Mouse (Mus musculus): ENCODE measurements at regions not wholly inside any gene's neighbourhood (a gene's known extent, or its start where the extent isn't known, plus 50 kb on each side); places are given as distances from the start of the nearest gene placed in this dataset.
A peak's percentile ranks its signal among the peaks of the same experiment; 100 is the strongest.

DNA sequence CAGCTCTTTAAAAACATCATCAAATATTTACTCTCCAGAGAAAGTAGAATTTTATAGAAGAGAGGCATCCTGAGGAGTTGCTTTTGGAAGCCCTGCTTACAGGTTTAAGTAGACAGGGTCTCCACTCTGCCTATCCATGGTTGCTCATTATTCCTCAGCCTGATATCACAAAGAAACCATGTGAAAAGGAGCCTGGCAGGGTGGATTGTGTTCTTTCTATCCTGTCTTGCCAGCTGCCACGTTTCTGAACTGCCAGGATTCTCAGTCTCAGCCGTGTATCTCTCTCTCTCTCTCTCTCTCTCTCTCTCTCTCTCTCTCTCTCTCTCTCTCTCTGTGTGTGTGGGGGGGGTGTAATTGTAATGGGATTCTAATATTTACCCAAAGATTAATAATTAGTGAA is 431.9 kb upstream of the Atp11b start:
- no peak for DNase-seq

DNA sequence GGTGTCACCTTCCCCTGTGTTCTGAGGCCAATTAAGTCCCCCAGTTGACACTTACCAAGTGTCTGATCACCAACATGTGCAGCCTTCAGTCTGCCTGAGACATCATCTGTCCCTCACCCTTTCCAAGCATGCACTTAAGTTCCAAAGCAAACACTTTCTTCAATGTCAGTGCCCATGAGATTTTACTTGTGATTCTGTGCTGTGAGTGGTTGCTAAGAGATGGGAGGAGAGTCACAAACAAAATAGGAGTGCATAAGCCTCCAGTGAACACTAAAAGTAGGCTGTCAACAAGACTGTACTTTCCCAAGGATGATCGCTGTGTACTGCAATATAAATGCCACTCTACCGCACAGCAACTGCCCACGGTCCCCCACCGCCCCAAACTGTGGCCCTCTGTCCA is 431.0 kb upstream of the Atp11b start:
- no peak for DNase-seq

DNA sequence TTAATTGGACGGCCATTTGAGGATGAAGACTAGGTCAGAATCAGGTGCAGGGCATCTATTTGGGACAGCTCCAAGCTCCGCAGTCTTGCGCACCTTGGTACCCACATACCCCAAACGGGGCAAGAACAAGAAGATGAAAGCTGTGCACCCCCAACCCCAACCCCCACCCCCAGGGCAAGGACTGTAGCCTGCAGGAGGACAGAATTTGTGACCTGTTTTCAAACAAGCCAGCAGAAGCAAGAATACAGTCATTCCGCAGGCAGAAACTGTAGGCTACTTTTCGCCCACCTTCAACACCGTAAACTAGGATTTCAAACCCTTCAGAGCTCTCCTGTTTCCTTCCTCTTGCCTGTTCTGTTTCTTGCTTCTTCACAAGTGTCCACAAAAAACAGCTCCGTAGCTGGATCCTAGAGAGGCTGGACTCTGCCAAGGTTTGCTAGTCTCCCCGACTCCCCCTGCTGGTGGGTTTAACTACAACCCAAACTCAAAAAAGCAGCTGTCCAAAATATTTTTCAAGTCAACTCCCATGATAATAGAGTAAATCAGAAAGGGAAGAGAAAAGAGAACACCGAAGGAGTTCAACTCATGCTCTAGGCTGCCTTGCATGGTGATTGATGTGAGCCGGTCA is 430.3 kb upstream of the Atp11b start:
- DNase-seq: peak; percentile 8

DNA sequence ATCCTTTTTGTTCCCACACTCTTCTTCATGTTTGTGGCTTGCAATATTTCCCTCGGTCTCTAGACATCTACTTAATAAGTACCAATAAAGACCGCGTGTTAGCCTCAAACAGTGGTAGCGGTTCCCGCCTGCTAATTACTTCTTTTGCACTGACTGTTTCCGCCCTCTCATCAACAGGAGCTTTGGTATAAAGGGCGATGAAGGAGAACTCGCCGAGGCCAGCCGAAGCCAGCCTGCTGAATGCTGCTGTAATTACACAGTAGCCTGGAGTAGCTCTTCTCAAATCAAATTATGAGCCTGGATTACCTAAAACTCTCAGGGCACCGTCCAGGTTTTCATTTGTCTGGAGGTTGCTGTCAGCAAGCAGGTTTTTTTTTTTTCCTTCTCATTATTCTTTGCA is 429.7 kb upstream of the Atp11b start:
- DNase-seq: no peak

DNA sequence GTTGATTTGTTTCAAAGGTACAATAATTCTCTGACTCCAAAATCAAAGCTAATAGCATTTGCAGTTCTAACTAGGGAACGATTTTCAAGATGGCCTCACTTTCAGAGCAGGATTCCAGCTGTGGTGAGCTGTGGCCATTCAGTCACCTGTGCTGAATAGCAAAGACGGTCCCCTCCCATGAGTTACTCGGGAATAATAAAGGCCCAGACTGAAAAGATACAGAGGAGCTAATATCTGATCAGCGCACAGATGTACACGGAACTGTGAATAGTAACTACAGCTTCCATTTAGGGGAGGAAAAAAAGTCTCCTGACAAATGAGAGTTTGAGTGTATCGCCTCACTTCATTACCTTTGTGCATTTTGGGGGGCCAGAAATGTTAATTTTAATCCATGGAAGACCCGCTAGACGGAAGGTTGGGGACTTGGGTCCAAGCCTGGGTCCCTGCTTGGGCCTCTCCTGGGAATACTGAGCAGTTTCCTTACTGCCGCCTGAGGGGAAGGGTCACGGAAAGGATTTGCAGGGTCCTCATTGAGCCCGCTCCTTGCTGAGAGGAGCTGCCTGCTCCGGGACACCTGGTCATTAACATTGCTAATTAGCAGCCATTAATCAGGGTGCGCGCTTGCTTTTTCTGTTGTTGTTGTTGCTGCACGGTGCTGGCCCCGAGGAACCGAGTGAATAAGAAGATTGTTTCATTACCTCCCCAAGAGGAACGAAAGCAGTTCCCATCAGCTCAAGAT is 421.2 kb upstream of the Atp11b start:
- no peak for DNase-seq

DNA sequence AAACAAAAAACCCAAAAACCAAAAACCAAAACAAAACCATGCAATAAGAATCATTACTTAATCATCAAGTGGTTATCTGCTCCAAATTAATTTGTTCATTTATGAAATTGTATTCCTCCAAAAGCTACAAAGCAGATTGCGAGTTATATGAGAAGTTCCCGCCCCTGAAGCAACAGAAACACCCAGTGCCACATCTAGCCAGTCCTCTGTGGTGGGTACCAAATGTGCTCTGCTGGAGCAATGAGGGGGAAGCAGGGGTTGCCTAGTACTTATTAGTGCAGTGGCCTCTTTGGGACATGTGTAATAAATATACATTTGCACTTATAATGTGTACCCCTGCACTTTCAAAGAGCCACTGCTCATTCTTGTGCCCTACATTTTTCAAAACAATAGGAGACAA is 419.9 kb upstream of the Atp11b start:
- no peak for DNase-seq

DNA sequence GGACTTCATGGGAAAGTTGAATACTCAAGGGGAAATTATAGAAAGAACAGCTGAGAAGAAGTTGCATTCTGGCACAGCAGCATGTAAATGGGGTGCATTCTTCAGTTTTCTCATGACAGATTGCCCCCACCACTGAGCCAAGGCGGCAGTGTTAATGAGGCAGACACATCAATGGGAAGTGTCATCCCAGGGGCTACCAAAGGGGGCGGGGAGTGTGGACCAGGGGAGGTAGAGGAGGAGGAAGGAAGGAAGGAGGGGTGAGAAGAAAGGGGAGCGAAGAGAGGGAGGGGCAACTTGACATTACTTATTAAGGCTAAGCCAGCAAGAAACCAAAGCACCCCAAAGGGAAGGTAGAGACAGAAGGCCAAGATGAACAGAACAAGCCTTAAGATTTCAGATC is 419.4 kb upstream of the Atp11b start:
- no peak for DNase-seq

DNA sequence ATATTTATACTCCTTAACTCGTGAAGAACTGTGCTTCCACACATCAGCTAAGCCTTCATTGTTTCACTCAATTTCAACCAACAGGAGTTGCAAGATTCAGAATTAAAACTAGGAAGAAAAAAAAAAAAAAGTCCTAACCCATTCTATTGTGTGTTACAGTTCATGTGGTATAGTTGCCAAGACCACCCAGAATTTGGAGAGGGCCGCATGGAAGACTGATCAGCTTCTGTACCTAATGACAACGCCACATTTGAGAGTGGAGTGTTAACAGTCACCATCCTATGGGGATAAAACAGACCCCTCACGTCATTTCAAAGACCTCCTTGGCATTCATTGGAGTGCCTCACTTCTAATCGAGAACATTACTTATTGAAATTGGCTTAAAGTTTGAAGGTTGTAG is 418.1 kb upstream of the Atp11b start:
- no peak for DNase-seq

DNA sequence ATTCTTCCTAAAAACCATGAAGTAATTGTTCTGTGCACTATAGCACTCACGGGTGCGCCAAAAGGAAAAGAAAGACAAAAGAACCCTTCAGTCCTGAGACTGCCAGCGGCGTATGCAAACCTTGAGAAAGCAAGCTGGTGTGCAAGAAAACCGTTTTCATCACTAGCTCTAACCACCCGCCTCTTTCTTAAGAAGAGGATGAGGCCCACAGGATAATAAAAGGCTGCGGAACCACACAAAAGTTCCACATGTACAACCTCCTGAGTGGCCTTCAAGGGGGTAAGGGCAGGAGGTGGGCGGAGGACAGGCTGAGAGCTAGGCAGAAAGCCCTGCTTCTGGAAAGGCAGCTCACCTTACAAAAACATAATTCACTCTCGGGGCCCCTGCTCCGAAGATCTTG is 413.4 kb upstream of the Atp11b start:
- DNase-seq: no peak

DNA sequence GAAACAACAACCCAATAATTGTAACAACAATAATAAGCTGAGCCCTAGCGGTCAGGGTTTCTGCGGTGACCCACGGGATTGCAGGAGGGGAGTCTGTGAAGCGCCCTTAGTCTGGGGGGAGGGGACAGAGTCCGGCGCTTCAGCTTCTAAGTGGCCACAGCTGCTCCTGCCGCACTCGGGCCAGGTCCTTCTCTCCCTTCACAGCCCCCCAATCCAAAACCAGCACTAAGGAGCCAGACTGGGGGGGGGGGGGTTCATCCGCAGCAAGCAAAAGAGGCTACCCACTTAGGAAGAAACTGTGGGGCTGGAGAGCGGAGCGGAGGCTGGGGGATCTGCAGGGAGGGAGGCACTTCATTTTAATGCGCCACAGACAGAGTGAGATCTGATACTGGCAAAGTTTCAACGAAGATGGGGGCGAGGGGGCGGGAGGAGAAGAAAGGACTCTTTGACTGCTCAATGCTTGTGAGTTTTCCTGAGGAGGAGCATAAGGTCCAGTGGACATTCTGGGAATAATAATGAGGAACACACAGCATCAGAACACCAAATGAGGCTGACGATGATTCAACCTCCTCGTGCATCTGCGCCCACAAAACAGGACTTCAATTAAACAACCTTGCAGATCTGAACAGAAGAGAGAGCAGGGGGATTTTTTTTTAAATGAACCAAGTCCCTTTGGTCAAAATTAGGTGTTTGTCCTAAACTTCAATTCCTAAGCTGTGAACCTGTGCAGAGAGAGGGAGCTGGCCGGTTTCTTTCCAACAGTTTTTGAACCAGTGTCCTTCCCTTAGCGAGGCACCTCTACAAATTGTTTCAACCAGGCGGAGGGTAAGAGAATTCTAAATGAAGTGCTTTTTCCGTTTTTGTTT is 412.7 kb upstream of the Atp11b start:
- peak; percentile 48 for DNase-seq

DNA sequence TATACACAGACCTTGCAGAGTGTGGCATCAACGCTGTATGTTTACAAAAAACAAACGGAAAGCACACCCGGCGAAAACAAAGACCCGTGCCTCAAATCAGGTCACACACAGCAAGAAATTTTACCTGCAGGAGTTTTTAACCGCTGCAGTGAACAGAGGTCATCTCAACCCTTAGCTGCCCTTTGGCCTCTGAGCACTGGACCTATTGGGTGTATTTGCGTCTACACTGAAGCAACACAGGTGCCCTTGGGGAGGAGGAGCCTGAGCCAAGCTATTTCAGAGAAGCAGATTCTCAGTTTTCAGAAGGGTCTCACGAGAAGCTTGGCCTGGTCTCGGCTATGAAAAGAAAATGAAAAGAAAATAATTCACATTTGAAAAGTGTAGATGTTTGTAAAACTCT is 412.1 kb upstream of the Atp11b start:
- no peak for DNase-seq

DNA sequence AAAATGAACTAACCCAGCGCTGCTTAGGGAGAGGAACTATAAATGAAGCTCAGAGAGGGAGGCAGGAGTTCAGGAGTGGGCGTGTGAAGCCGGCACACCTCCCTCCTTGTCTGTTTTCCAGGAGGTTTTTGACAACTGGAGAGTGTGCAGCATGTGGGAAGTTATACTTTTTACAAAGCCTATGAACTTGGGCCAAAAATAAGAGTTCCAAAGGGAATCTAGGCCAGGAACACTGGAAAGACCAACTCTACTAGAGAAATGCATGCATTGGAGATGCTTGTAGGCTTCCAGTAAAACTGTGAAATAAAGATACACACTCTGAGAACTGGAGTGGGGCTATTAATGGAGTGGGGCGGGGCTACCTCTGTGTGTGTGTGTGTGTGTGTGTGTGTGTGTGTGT is 411.3 kb upstream of the Atp11b start:
- no peak for DNase-seq

DNA sequence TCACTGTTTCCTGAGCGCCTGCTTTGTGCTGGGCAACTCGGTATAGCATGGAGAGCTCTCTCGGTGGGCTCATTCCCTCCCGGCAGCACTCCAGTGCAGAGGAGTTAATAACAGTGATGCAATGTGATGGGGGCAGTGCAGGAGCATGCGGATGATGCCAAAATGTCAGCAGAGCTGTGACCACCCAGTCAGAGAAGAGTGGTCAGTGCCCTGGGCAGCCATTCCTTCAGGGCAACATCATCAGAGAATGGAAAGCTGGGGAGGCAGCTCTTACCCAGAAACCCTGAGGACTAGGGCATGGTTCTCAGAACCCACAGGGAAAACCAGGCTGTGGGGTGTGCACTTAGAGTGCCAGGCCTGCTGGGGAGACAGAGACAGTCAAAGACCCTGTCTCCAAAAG is 410.0 kb upstream of the Atp11b start:
- no peak for DNase-seq

DNA sequence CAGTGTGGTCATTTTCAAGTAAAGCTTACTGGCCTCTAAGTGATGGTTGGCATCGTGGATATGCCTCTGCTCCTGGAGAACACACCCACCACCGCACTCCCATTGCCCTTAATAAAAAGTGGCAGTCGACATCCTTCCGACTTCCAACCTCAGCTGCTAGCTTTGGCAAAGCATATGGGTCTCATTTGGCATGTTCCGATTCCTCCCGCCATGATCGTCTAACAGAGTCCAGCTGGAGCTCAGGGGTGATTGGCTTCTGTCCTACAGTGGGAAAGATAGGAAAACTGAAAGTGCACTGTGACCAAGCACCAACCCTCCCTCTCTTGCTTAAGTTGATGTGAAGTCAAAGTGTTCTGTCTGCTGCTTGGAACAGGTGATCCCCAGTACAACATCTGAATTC is 404.8 kb upstream of the Atp11b start:
- no peak for DNase-seq

DNA sequence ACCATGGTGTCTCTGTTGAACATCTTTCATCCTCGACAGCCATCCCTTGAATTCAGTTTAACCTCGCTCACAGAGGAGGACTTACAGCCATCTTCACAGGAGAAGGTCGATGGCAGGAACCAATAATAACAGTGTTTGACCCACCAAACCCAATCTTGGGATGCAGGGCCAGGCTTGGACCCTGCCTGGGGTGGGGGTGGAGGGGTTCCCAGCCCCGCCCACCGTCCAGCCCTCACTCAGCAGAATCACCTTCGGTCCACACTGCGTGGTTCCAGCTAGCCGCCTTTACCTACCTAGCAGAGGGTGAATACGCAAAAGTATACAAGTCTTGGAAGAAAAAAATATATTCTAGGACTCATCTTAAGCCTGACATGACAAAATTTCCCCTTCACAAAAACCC is 400.5 kb upstream of the Atp11b start:
- no peak for DNase-seq

DNA sequence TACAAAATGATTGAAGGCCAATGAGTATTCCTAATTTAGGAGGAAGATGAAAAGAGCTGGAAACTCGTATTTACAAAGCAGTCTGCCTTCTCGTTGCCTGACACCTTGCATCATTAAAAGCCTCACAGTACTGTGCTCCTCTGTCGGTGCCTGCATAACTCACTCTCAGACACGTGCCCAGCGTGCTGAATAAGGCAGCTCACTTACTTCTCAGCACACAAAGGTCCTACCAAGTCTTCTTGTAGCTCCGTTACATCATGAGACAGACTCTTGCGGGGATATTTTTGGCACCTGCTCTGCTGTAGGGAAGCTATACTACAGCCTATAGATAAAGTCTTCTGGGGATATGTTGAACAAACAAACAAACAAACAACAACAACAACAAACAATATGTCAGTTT is 400.0 kb upstream of the Atp11b start:
- DNase-seq: no peak

DNA sequence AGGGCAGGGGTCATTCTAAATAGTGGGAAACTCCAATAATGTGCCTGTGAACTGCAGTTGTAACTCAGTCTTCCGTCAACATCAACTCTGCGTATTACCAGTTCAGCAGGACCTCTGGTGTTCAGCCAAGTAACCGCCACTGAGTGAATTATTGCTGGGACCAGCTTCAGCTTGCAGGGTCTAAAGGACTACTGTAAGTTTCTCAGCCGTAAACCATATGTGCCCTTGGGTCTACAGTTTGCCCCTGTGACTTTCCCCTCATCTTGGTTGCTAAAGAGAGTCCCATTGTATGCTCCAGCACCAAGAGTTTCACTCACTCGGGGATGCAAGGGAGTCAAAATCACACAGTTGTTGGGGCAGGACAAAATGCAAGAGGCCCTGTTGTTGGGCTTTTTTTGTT is 399.6 kb upstream of the Atp11b start:
- no peak for DNase-seq

DNA sequence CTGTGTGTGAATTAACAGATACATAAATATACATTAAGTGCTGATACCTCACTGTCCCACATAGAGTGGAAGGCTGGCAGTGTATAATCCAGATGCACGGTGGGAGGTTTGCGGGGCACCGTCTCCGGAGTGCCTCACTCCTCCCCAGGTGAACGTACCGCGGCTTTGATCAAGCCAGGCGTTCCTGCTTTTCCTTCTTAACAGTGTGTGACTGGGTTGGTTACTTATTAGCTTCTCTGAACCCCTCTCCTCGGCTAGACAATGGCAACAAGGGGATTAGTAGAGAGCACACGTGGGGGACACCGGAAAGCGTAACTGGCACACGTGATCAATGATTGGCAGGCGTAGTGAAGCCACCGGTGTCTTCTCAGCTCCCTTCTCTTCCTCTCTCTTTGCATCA is 396.8 kb upstream of the Atp11b start:
- DNase-seq: no peak

DNA sequence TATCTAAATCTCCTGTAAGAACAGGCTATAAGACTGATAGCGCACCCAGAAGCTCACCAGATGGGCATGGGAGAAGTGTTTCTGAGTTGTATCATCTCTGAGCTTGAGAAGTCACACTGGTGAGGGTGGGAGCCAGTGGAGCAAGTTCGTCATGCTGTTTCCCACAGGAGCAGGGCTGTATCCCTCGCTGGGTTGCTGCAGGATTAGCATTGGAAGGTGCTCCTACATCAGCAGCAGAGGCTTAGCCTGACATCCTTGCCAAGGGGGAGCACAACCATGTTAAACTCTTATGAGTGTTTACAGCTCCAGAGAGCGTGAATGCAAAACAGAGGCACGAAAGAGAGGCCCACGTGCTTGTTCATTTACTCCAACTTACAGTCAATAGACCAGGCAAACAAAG is 395.4 kb upstream of the Atp11b start:
- DNase-seq: no peak

DNA sequence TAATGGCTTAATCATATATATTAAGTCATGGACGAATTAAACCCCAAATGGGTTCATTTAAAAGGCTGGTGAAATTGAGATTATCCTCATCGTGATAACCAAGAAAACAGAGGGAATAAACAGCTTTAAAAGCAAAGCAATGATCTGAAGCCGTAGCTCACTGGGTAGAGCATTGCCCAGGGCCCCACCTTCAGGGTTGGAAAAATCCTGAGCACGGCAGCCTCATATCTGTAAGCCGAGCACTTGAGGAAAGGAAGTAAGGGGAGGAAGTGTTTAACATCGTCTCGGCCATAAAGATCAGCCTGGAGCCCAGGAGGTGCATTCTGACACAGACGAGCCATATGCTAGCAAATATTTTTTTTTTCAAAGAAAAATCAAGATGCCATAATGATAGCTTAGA is 394.6 kb upstream of the Atp11b start:
- DNase-seq: no peak

DNA sequence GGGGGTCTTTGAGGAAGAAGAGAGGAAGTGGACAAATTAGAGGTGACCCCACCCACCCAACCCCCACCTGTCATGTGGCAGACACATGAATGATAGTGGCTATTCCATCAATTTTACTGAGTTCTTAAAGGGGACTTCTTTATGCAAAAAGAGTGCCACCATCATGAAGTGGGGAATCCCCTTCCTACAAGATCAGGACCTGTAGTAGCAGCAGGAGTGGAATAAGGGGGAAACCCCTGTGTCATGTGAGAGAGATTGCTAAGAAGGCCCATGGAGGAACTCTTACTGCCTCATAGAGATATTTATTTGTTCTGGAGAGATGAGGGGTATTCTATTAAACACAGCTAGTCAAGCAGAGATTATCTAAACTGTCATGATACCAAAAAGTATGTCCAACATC is 393.4 kb upstream of the Atp11b start:
- no peak for DNase-seq

DNA sequence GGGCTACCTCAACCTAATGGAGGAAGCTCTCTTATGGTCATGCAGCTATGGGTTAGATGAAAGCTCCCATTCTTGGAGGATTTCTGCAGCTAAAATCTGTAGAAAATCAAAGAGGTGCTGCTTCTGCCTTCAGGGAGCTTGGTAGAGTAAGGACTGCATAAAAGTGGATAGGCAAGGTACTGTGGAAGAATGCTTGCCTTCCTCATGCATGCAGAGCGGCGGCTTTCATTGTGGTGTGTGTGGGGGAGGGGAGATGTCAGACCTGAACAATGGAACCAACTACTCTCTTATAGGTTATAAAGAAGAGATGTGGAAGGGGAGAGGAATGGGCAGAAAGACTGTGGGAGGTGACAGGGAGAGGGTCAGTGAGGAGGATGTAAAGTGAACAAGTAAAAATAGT is 392.8 kb upstream of the Atp11b start:
- DNase-seq: no peak

DNA sequence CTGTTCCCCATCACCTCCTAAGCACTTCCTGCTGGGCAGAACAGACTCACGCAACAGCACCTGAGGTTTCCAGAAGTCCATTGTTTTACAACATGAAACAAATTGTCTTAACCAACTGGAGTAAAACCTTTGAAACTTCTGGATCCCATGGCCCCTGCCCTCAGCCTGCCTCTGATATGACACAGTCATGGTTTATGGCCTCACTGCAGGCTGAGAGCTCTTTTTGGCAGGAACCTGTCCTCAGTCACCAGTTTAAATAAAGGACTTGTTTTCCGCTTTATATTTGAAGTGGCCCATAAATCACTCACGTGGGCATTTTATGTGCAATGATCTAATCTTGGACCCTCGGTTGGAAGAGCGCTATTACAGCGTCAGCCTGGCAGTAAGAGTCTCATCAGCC is 388.5 kb upstream of the Atp11b start:
- no peak for DNase-seq

DNA sequence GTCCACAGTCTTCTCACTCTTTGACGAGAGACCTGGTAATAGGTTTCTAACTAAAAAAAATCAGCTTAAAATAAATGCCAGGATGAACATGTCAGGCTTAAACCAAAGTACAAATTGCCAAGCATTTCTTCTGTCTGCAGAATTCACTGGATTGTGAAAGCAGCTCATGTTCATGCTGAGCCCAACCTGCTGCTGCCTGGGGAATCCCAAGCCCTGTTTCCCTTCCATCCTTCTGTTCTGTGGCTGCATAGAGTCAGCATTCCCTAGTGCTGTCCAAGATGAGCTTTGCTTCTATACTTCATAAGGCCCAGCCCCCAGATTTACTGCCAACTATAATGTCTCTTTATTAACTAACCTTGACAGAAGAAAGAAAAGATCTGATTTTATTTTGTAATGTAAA is 381.6 kb upstream of the Atp11b start:
- no peak for DNase-seq
